Mouse (Mus musculus) ES-E14 (cell line): Measurements from ENCODE around the gene Ntrk2.

ENCODE experiments used
- CHD2 ChIP-seq: IDR thresholded peaks from 2 replicates; pipeline ENCODE4 v1.6.1; 2014; ENCODE audit warnings: mild to moderate bottlenecking, low read depth, low read length, inconsistent platforms
- HCFC1 ChIP-seq: IDR thresholded peaks from 2 replicates; pipeline ENCODE4 v1.6.1; 2012; ENCODE audit warnings: low read length, inconsistent platforms, borderline replicate concordance; ENCODE audit not compliant: insufficient read depth
- MAFK ChIP-seq: IDR thresholded peaks from 2 replicates; pipeline ENCODE4 v1.6.1; 2014; ENCODE audit warnings: mild to moderate bottlenecking, low read depth, low read length, inconsistent platforms; ENCODE audit not compliant: insufficient read depth
- ZNF384 ChIP-seq: IDR thresholded peaks from 2 replicates; pipeline ENCODE4 v1.6.1; 2012; ENCODE audit warnings: low read depth, low read length, inconsistent platforms

DNA sequence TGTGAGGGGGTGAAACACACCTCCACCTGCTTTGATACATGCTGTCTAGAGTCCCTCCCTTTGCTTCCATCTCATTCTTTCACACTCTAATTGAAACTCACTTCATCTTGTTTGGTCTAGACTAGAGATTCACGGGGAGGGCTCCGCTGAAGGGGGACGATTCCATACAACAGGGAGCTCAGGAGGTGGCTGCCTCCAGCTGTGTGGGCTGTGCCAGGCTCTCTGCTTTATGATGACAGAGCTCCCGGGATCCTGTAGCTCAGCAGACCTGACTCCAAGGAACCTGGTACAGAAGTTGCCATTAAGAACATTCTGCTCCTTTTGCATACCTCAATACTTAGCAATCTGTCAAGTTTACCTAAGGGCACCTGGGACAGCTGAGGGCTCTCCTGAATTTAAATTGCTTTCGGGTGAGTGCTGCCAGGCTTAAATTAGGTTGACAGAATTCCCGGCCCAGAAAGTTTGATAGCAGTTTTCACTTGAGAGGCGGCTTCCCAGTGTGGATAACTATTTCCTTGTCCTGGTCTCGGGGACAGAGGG lies 129.7 kb downstream of the Ntrk2 start:
- TF ChIP-seq MAFK (no peak), ZNF384 (no peak), CHD2 (no peak), HCFC1 (no peak)
